Mouse (Mus musculus) thymus, adult 2 months (tissue): ENCODE results near the gene Xntrpc. TPM values are rescaled to one million over a fixed set of nuclear protein-coding genes. Genes with fewer than 3 reads are reported as not detected.

Experiments
- DNase-seq: peaks from one replicate; pipeline ENCODE4 v3.0.0; 2021
- H3K27ac ChIP-seq: fragments of 200-500 bp; 2 replicates; pipeline ENCODE4 v1.5.1; 2012; ENCODE audit warnings: low read length, control low read depth; ENCODE audit not compliant: control insufficient read depth, insufficient read depth
- H3K27me3 ChIP-seq: fragments of 200-500 bp; 2 replicates; pipeline ENCODE4 v1.6.1; 2012; ENCODE audit warnings: mild to moderate bottlenecking, low read length, moderate library complexity, mixed read lengths; ENCODE audit not compliant: control insufficient read depth, insufficient read depth
- H3K36me3 ChIP-seq: fragments of 200-500 bp; 2 replicates; pipeline ENCODE4 v1.6.1; 2012; ENCODE audit warnings: mild to moderate bottlenecking, low read length, moderate library complexity; ENCODE audit not compliant: control insufficient read depth, insufficient read depth
- H3K4me1 ChIP-seq: fragments of 200-500 bp; replicated peaks from 2 replicates; pipeline ENCODE4 v1.6.1; 2012; ENCODE audit warnings: low read length; ENCODE audit not compliant: control insufficient read depth, insufficient read depth
- H3K4me3 ChIP-seq: fragments of 200-500 bp; 2 replicates; pipeline ENCODE4 v1.5.1; 2012; ENCODE audit warnings: mild to moderate bottlenecking, low read length, control low read depth, moderate library complexity; ENCODE audit not compliant: control insufficient read depth, insufficient read depth
- CTCF ChIP-seq: fragments of 200-500 bp; IDR thresholded peaks from 2 replicates; pipeline ENCODE4 v1.5.1; 2012; ENCODE audit warnings: mild to moderate bottlenecking, control low read depth, low read length, moderate library complexity, borderline replicate concordance; ENCODE audit not compliant: control insufficient read depth, poor library complexity, insufficient read depth; ENCODE audit errors: extremely low read depth
- POLR2A ChIP-seq: fragments of 200-500 bp; IDR thresholded peaks from 2 replicates; pipeline ENCODE4 v1.6.1; 2012; ENCODE audit warnings: mild to moderate bottlenecking, low read length, control low read depth, moderate library complexity; ENCODE audit not compliant: control insufficient read depth, poor library complexity, insufficient read depth; ENCODE audit errors: extremely low read depth
- WGBS: fragments of 180-500 bp; shearing (Covaris S2); methylation state at CpG from one replicate; pipeline ENCODE4 v1.1.7; 2018; 5-methylcytosine and 5-hydroxymethylcytosine counted together
- polyA plus RNA-seq: library from polyadenylated mRNA; depleted of rRNA; stranded (reverse); fragments of >200 nt; gene quantifications from 2 replicates; pipeline ENCODE4 v1.2.3, GENCODE M21; 2012

Xntrpc gene
- polyA plus RNA-seq, 1 experiment: 11.9 TPM

- Histone ChIP-seq H3K4me3 (no peak overlapping the region), H3K4me1 (peaks cover 4% of the 10 kb centered on the region), H3K36me3 (peaks cover 4% of the 10 kb centered on the region; the same call in 1 of the 2 replicates), H3K27me3 (no peaks in the 10 kb centered on the region), H3K27ac (no peak overlapping the region)
- no peak for DNase-seq
- no peak for TF ChIP-seq CTCF
- TF ChIP-seq POLR2A: no peak
- WGBS: 93% methylated on average over 3 of the region's 3 CpGs
Measured at GRCm38 (mm10) chr7:102061353-102061752, 4.2 kb upstream of the Xntrpc start.

GRCm38 (mm10) chr7:102062203-102062602, 3.3 kb upstream of the Xntrpc start:
- no peak for DNase-seq
- 96% methylated on average over 1 of the region's 1 CpGs for WGBS
- TF ChIP-seq POLR2A (no peak), CTCF (no peak)

GRCm38 (mm10) chr7:102063891-102064290, 1.6 kb upstream of the Xntrpc start:
- H3K27ac ChIP-seq: no peak overlapping the region
- peaks cover 4% of the 10 kb centered on the region for H3K4me1 ChIP-seq

More at GRCm38 (mm10) chr7:102062203-102062602, 3.3 kb upstream of the Xntrpc start:
- H3K36me3 ChIP-seq: 0 out of 2 replicates have a peak, but pooled peaks cover 4% of the 10 kb centered on the region
- H3K27me3 ChIP-seq: no peaks in the 10 kb centered on the region
- H3K4me3 ChIP-seq: no peak overlapping the region
- peaks cover 4% of the 10 kb centered on the region for H3K4me1 ChIP-seq
- H3K27ac ChIP-seq: no peak overlapping the region

GRCm38 (mm10) chr7:102064655-102065045, 863 bp upstream of the Xntrpc start:
- TF ChIP-seq CTCF (no peak), POLR2A (no peak)
- Histone ChIP-seq H3K27me3 (no peaks in the 10 kb centered on the region), H3K4me3 (peak overlapping the region; percentile 92), H3K4me1 (peaks cover 4% of the 10 kb centered on the region), H3K27ac (peak overlapping the region; percentile 22; the same call in 1 of the 2 replicates), H3K36me3 (no peaks in the 10 kb centered on the region)
- WGBS: 1% methylated on average over 9 of the region's 9 CpGs
- DNase-seq: no peak

More at GRCm38 (mm10) chr7:102063891-102064290, 1.6 kb upstream of the Xntrpc start:
- Histone ChIP-seq H3K4me3 (no peak overlapping the region), H3K36me3 (no peaks in the 10 kb centered on the region), H3K27me3 (no peaks in the 10 kb centered on the region)
- no peak for TF ChIP-seq POLR2A
- no peak for TF ChIP-seq CTCF
- DNase-seq: no peak
- 68% methylated on average over 9 of the region's 9 CpGs for WGBS

GRCm38 (mm10) chr7:102066363-102066762, 850 bp downstream of the Xntrpc start:
- Histone ChIP-seq H3K4me3 (no peak overlapping the region), H3K36me3 (no peaks in the 10 kb centered on the region), H3K4me1 (peaks cover 4% of the 10 kb centered on the region), H3K27me3 (no peaks in the 10 kb centered on the region), H3K27ac (no peak overlapping the region)
- no peak for DNase-seq
- TF ChIP-seq POLR2A (no peak), CTCF (no peak)
- 66% methylated on average over 6 of the region's 6 CpGs for WGBS

- Histone ChIP-seq H3K4me1 (no peaks in the 10 kb centered on the region), H3K27ac (no peak overlapping the region), H3K4me3 (no peak overlapping the region), H3K27me3 (no peaks in the 10 kb centered on the region), H3K36me3 (peaks cover 66% of the 10 kb centered on the region)
- peak; percentile 45 for DNase-seq
- TF ChIP-seq CTCF: no peak
- no peak for TF ChIP-seq POLR2A
- 81% methylated on average over 6 of the region's 7 CpGs for WGBS
Measured at GRCm38 (mm10) chr7:102076714-102077296, 11.3 kb downstream of the Xntrpc start.
